Mouse (Mus musculus) ES-CJ7 (cell line): ENCODE measurements around the gene Txndc17.
"Not testable (repeated sequence)": the region's sequence is repeated elsewhere in the genome, so short reads cannot be mapped to it uniquely, and the experiment has no call there.

Experiments
- DNase-seq: peaks from one replicate; pipeline ENCODE4 v3.0.0; 2011; ENCODE audit warnings: low read depth, low spot score

Gene Txndc17

DNA sequence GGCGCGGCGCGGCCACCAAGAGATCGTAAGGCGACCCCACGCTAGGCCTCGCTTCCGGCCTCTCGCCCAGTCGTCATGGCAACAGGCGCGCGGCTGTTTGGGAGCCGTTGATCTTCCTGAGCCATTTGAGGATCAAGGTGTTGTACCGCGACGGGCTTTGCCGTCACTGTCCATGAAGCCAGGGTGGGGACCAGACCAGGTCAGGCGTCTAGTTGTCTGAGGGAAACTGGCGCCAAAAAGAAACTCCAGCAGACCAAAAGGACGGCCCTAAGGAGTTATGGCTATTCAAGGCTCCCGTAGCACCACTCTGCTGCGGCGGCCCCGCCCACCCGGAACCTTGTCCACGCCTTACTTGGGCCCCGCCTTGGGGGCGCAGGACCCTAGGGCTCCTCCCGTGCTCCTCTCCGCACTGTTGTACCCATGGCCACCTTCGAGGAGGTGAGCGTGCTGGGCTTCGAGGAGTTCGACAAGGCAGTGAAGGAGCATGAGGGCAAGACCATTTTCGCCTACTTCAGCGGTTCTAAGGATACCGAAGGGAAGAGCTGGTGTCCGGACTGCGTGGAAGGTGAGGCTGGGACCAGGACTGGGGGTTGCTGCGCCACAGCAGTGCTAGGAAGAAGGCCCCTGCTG lies at the start of gene Txndc17, which contains the start of gene 4933427D14Rik:
Gene Txndc17, plus strand, starts transcription at position 344 of the 630 bp plus-strand sequence.
Gene 4933427D14Rik, minus strand, starts transcription at position 256 of the 630 bp plus-strand sequence.
- peak; percentile 93 for DNase-seq

DNA sequence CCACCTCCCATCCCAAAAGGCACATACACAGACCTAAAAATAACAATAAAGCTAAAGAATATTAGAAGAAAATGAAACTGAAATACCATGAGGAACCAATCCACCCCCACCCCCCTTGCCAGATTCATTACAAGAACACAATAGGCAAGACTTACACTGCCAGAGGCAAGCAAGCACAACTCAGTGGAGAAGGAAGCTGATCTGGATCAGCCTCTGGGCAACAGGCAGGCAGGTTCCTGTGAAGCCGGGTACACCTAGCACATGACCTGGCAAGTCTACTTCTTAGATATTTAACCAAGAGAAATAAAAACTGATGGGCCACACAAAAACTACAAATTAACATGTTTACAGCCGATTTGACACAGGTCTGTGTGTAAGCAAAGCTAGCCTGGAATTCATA lies 44.1 kb upstream of the Txndc17 start:
- no peak for DNase-seq

DNA sequence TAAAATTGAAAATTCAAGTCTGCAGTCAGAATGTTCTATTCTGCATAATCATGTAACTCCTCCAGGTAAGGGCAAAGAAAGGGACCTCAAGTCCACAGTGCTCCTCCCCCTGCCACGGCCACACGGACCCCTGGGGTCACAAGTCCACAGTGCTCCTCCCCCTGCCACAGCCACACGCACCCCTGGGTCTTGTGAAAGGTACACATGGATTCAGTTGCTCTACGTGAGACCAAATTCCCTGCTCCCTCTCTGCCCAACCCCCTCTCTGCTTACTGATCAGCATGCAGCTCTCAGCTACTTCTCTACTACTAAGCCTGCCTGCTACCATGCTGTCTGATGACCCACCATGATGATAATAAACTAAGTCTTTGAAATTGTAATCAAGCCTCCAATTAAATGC lies 37.5 kb upstream of the Txndc17 start:
- DNase-seq, result no peak

DNA sequence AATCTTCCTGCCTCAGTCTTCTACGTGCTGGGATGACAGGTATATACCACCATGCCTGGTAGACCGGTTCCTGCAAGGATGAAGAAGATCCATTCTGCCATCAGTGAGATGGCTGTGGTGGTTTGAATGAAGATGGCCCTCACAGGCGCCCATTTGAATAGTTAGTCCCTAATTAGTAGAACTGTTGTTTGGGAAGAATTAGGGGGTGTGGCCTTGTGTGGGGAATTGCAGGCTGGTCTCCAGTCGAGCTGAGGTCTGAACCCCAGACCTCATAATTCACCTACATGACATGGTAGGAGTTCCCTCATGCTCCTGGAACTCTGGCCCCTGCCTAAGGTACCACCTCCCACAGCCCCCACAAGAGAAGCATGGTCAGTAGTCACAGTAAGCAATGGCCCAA lies 35.4 kb upstream of the Txndc17 start:
- DNase-seq, result not testable (repeated sequence)

DNA sequence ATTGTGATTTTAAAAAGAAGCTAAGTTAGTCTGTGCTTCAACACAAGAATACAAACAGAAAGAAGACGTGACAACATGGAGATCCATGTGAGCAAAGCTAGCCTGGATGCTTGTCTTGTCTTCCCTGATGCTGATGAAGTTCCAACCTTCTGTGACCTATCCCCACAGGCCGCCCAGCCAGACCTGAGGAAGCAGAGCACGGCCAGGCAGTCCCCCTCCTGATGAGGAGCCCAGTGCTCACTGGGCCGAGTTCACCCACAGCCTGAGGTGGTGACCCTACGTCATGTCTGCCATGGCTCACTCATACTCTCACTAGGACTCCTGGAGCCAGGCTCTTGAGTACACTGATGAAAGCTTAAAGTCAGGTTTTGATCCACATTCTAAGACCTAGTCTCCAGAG lies 33.8 kb upstream of the Txndc17 start:
- no peak for DNase-seq

DNA sequence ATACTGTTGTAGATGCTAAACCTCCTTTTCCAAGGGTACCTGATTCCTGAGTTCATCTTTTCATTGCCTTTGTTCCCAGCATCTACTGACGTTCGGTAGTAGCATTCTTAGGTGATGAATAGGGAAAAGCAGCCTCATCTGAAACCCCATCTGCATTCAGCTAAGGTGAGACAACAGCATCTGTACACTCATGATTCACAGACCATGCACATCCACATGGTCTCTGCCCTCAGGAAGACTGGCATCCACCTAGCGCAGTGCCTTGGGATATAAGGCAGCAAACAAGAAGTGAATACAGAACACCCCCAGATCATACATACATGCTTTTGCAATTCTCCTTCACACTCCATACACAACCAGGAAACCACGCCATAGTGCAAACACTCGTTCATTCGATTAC lies 32.6 kb upstream of the Txndc17 start:
- no peak for DNase-seq

DNA sequence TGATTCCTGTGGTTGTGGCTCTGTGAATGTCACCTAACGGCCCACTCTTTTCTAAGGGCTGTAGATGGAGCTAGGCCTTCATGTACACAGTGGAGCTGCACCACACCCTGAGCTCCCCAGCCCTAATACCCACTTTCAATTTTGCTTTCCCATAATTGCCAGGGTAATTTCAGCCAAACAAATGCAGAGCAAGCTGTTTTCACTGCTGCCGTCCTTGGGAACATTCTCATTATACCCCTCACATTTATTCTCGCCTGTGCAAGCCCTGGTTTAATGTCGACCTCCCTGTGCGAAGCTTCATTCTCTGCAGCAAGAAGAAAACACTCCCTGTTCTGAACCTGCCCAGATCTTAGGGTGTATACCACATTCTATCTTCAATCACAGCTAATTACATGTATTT lies 31.4 kb upstream of the Txndc17 start:
- no peak for DNase-seq

DNA sequence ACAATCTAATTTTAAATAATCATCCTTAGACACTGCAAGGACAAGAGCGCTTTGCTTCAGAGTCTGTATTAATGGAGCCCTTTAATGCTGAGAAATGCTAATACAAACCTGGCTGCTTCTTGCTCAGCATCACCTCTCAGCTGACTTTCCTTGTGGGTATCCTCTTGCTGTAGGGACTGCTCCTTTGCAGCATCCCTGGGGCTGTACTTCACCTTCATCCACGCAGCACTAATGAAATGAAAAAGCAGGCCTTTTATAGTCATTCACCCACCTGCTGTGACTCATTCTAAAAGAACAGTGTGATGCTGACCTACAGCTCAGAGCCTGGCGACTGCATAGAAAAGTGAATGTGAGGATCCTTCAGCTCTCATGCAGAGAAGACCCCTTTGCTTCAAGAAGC lies 30.8 kb upstream of the Txndc17 start:
- DNase-seq, result peak; percentile 70

DNA sequence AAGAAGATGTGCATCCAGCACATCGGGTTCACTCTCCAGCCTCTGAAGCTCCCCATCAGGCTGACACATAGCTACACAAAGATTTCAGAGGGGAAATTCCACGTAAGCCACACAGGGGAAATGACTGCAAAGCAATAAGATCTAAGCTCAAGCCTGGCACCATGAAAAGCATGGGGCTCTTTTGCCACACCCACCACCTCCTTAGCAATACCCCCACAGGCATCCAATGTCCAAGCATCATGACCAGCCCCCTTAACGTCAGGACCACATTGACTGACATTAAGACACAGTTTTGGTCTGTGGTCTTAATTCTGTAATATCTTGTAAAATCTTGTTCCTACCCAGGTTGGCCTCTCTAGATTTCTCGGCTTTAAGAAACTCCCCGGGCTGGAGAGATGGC lies 26.8 kb upstream of the Txndc17 start:
- DNase-seq, result no peak

DNA sequence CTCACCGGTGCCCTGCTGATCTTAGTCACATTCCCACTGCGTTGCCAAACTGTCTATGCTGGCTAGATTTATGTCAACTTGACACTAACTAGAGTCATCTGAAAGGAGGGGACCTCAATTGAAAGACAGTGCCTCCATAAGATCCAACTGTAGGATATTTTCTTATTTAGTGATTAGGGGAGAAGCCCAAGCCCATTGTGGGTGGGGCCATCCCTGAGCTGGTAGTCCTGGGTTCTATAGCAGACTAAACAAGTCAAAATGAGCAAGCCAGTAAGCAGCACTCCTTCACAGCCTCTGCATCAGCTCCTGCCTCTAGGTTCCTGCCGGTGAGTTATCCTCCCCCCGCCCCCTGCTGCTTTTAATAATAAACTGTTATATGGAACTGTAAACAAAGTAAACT lies 26.2 kb upstream of the Txndc17 start:
- no peak for DNase-seq

DNA sequence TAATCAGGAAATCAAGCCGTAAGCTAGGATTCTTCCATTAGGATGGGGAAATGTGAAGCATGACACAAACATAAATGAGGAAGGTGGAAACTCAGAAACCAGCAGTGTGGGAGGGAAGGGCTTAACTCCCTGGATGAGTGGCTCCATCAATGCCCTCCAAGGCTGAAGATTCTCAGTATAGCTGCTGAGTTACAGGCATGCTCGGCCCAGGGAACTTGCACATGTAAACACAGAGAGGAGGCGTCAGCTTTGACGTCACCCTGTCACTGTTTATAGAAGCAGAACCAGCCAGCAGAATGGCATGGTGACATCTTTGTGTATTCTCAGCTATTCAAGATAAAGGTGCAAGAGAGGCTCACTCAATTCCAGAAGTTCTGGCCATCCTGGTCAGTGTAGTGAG lies 23.1 kb upstream of the Txndc17 start:
- DNase-seq, result no peak

DNA sequence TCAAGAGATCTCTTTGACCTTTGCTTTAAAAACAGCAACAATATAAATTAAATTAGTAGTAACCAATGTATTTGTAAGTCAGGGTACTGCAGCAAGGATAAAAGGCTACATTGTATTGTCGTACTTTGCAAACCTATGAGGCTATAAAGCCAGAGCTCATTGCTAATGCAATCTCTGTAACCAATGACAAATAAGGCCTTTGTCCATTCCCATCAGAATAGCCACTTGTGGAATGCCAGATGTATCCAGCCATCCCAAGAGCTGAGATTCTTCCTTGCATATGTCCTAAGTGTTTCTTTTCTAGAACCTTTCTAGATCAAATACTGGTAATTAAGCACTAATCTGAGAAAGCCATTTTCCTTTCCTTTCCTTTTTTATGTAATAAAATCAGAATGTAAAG lies 16.5 kb upstream of the Txndc17 start:
- no peak for DNase-seq

DNA sequence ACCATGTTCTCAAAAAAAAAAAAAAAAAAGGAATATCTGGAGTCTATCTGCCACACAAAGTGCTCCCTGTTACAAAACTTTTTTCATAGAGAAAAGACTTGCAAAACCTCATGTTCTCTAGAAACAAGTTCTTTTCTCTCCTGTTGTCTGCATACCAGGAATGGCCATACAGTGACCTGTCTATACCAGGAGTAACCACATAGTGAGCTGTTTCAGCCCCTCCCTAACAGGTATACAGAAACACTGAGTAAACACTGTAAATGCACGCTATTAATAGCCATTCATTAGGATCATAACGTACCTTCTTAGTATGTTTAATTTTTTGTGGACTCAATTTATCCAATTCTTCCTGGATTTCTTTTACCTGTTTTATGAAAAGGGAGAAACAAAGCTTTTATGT lies 13.1 kb upstream of the Txndc17 start:
- no peak for DNase-seq

DNA sequence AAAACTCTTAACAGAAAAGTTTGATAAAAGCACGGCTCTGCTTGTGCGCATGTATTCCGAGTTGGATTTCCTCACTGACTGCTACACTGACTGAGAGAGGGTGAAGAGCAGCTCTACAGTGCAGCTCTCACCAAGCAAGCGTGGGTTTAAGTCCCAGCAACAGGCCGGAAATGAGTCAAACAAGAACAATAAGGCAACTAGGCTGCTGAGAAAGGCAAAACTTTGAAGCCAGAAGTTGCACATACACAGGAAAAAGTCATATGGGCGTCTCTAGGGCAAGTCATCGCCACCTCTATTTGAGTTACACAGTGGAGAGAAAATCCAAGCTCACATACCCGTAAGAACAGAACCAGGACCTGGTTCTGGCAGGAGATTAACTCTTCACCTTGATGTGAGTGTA lies 10.8 kb upstream of the Txndc17 start:
- DNase-seq, result no peak

DNA sequence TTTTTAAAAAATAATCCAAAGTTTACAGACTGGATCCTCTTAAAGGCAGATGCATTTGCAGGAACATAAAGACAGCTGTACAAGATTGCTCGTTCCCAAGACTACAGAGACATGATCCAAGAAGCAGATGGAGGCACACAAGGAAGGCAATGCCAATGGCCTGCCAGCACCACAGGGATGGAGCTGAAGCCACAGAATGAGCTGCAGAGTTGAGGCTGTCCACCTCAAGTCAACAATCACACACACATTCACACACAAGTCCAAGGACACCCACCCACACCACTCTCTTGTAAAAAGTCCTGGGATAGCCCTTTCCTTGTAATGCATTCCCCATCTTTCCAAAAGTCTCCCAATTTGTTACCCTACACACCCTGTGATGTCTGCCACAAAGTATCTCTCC lies 3.9 kb upstream of the Txndc17 start:
- no peak for DNase-seq

DNA sequence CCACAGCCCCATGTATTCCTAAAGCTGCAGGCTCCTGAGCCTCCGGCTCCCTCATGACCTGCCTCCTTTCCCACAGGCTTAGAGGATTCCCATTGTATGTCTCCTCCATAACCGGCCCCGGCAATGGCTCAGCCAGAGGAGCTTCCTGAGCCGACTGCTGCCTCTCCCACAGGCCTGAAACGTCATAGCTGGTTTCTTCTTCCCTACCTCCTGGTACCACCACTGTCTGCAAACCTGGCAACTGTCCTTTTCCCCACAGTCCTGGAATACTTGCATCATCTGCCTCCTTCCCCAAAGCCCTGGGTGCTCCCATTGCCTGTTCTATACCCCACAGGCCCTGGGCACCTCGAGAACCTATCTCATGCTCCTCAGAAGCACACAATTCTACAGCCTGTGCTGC lies 2.1 kb upstream of the Txndc17 start:
- DNase-seq, result no peak

DNA sequence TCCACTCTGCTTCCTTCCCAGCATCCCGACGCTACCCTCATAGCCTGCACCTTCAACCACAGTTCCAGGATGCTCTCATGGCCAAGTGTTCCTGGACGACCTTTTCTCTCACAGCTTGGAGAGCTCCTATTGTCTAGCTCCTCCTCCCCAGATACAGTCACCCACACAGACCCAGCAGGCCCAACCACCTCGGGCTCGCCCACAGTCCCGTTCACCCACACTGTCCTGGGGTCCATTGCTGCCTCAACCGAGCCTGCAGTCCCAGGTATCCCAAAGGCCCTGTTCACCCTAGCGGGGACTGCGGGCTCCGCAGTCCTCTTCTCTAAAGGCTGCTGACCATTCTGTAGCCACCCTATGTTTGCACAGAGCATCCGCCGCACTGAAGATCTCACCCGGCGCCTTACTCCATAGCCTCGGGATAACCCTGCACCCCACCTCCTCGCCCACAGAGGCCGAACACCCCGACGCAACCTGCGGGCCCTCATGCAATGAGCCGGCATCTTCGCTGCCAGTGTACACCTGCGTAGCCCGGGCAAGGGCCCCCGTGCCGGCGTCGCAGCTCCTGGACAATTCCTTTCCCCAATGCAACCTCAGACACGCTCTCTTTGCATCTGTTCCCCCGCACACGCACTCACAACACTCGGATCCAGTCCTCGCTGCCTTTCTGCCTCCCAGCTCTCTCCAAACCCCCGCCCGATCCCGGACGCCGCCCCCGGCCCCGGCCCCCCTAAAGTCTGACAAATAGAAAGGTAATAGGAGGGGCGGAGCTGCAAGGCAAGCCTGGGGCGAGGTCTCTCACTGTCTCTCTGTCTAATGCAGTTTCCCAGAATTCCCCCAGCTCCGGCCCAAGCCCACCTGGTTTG lies 775 bp upstream of the Txndc17 start, which contains the start of gene Gm43951:
Gene Gm43951, minus strand, starts transcription at position 500 of the 863 bp plus-strand sequence.
- no peak for DNase-seq

DNA sequence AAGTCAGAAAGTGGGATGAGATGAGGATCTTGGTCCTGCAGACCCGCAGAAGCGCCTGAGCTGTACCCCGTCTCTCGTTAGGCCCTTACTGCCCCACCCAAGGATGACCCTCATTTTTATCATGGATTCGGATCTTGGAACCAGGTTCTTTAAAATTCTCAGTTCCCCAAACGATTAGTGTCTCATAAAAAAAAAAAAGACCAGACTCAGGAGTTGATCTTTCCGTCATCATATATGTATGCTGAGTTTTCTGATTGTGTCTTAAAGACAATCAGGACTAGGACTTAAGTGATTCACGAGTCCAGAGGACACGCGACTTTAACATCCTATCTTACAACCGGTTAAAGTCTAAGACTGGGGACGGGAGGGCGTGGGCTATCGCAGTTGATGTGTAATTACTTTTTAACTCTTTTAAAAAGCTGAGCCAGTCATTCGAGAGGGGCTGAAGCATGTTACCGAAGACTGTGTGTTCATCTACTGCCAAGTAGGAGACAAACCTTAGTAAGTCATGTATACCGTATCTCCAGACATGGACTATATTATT lies 559 bp downstream of the Txndc17 start:
- DNase-seq, result no peak

DNA sequence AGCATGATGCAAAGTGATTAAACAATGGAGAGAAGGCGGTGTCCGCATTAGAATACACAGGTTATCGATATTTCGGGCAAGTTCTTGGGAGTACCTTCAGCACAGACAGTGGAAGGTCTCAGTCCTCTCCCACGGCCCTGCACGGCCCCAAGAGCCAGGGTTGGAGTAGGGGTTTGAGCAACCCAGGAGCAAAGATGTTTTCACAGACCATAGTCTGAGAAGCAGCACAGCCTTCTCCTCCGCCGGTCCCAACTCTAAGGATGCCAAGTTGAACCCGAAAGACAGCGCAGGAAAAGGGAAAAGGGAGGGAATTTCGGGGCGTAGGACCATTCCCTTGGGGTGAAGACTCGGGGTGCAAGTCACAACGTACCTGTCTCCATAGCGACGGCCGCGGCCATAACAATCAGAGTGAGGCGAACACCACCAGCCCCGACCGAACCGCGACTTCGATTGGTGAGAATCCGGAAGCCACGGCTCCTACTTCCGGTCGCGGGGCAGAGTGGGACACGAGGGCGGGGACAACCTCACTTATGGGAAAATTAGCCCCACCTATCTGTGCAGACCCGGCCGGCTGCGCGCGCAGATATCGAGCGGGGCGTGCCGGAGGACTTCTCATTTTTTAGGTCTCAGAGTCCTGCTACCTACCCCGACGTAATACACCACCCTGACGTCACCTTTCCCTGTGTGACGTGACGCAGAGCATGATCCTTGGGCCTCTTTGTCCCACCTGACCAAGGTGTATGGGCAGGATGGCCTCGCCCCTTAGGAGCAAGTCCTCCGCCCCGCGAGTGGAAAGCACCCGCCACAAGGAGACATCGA lies 7.5 kb downstream of the Txndc17 start:
- peak; percentile 99 for DNase-seq

DNA sequence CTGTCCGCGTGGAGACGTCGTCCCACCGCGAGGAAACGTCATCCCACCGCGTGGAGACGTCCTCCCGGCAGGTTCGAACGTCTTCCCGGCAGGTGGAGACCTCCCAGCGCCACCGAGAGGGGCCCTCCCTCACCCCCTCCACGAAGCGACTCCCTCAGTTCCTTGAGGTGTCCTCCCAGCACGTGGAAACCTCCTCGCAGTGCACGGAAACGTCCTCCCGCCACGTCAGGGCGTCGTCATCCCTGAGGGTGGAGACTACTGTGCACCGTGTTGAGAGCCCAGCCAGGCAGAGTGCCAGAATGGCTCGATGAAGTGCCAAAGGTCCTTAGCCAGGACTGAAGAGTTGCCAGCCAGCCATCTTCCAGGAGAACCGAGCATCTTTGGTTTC lies 8.1 kb downstream of the Txndc17 start, which contains the start of gene Med31:
Gene Med31, minus strand, starts transcription at position 183 of the 388 bp plus-strand sequence.
- DNase-seq, result peak; percentile 79

DNA sequence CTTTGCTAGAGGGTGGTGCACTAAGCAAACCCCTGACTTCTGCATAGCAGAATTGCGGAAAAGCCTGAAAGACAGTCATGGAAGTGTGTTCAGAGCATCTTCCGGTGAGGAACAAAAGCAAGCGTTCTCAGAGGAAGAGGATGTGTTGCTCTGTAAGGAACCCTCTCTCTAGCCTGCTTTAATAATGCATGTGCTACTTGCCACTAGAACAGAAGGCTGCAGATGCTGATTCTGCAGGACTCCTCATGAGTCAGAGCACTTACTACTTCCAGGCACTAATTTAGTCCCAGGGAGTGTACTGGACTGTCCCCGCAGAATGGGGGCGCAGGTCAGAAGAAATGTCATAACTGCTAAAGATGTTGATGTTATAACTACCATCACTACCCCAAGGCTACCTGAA lies 9.8 kb downstream of the Txndc17 start:
- no peak for DNase-seq

DNA sequence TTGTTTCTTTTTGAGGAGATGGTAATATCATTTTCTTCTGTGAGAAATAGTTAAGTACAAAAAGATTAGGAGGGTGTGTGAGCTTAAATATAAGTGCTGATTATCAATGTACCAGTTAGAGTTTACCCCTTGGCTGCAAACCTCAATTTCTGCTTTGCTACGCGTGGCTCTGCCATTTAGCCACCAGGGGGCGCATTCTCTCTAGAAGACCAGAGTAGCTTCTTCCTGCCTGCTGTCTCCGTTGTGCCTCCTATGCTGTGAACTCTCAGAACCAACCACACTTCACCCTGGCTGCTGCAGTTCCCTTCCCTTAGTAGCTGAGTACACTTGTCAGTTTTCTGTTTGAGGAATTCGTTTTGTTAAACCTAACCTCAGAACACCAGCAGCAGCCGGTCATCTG lies 13.9 kb downstream of the Txndc17 start:
- peak; percentile 83 for DNase-seq
